11 mouse cellular contexts compared by ENCODE assay signal in the genomic region with DNA sequence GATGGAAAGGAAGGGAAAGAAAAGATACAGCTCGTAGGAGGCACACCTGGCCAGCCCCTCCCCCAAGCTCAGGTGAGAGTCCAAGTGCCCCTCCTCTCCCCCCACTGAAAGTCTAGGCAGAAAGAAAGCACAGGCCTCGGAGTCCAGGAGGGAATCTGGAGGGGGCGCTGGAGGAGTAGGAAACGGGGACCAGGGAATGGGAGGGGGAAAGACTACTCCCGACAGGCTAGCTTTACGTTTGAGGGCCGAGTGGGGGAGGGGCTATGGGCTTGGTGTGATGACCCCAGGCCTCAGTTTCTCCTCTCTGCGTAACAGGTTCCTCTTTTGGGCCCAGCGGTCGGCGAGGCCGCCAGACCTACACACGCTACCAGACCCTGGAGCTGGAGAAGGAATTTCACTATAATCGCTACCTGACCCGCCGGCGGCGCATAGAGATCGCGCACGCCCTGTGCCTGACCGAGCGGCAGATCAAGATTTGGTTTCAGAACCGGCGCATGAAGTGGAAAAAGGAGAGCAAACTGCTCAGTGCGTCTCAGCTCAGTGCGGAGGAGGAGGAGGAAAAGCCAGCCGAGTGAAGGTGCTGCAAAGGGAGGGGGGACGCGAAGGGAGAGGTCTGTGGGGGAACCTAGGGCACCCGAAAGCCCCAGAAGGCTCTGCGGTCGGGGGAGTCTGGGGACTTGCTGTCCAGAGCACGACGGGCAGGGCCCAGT. TPM values are rescaled to one million over a fixed set of nuclear protein-coding genes. Genes with fewer than 3 reads are reported as not detected.
DNase-seq lines count a peak whose midpoint lies in the region; ATAC-seq and TF ChIP-seq lines count a peak whose summit lies in the region.
"Had no signal": no experiment of that assay in that cellular context is flagged by ENCODE, and none has a peak within 500 bp of the region (broad histone marks: within the 10 kb centered on the region; RNA-seq: fewer than 3 reads in every experiment).

No protein-coding gene starts in this region.

- H3K27me3 ChIP-seq in E14TG2a.4 (ENCODE audit: insufficient read depth, low read length): peaks cover 100% of the 10 kb centered on the region
- H3K27me3 ChIP-seq in hindbrain, embryonic 15.5 days: peaks cover 62% of the 10 kb centered on the region
- peaks cover 100% of the 10 kb centered on the region for H3K27me3 ChIP-seq in limb, embryonic 13.5 days

- H3K27ac ChIP-seq in hindbrain, embryonic 15.5 days (replicated peaks): peak overlapping the region; percentile 73
- no peak overlapping the region for H3K27ac ChIP-seq in limb, embryonic 13.5 days

- no peaks in the 10 kb centered on the region for H3K36me3 ChIP-seq in E14TG2a.4 (ENCODE audit: insufficient read depth, low read length)
- no peaks in the 10 kb centered on the region for H3K36me3 ChIP-seq in hindbrain, embryonic 15.5 days
- no peaks in the 10 kb centered on the region for H3K36me3 ChIP-seq in limb, embryonic 13.5 days

- H3K4me1 ChIP-seq in E14TG2a.4 (replicated peaks; ENCODE audit: low read depth, low read length): peaks cover 67% of the 10 kb centered on the region
- H3K4me1 ChIP-seq in hindbrain, embryonic 15.5 days (replicated peaks): 0 out of 2 replicates have a peak, but pooled peaks cover 2% of the 10 kb centered on the region
- H3K4me1 ChIP-seq in limb, embryonic 13.5 days: peaks cover 19% of the 10 kb centered on the region

- H3K9me3 ChIP-seq in E14TG2a.4 (ENCODE audit: low read length): no peaks in the 10 kb centered on the region
- no peaks in the 10 kb centered on the region for H3K9me3 ChIP-seq in hindbrain, embryonic 15.5 days
- no peaks in the 10 kb centered on the region for H3K9me3 ChIP-seq in limb, embryonic 13.5 days

- TF ChIP-seq CTCF in E14TG2a.4 (conservative IDR thresholded peaks at IDR 0.05; ENCODE audit: low read length): no peak

- peak overlapping the region; percentile 44 for H3K9ac ChIP-seq in hindbrain, embryonic 15.5 days
- no peak overlapping the region for H3K9ac ChIP-seq in limb, embryonic 13.5 days

- 2% methylated on average over 34 of the region's 35 CpGs for WGBS in hindbrain, embryonic 15.5 days
- WGBS in limb, embryonic 13.5 days: 2% methylated on average over 35 of the region's 35 CpGs

- H3K4me2 ChIP-seq in hindbrain, embryonic 15.5 days: peak overlapping the region; percentile 59
- peak overlapping the region; percentile 34 for H3K4me2 ChIP-seq in limb, embryonic 13.5 days (replicated peaks)

- H3K4me3 ChIP-seq in E14TG2a.4 (replicated peaks; ENCODE audit: low read length): peak overlapping the region; percentile 62
- H3K4me3 ChIP-seq in hindbrain, embryonic 15.5 days: peak overlapping the region; percentile 47
- H3K4me3 ChIP-seq in limb, embryonic 13.5 days: peak overlapping the region; percentile 19

- peak; percentile 72 for DNase-seq in embryo, embryonic 11 days
- DNase-seq in embryo, embryonic 9.5 days (ENCODE audit: extremely low spot score): no peak
- DNase-seq in urinary bladder, postnatal 4 days (ENCODE audit: low spot score in 2 of 2): no peak
- DNase-seq in right cerebral cortex, postnatal 14 days: no peak
- DNase-seq in ovary, adult 18-20 months (ENCODE audit: low spot score): no peak
- DNase-seq: adrenal gland, postnatal 36 days; cerebellum, postnatal 36 days had no signal

- ATAC-seq in hindbrain, embryonic 15.5 days (ENCODE audit: low FRiP score, low read depth): no peak
- ATAC-seq in limb, embryonic 13.5 days (ENCODE audit: low FRiP score, low read depth): no peak
- ATAC-seq: inflammation-experienced regulatory T-cells, adult 6 months had no signal

RNA-seq across cellular contexts. Expression of a gene that starts 2.6 kb away (rescaled TPM):
- polyA plus RNA-seq in hindbrain, embryonic 15.5 days (2015; fragmentation: Nextera tagmentation; extraction: Ambion mirVana): 115 and 140 TPM in 2 replicates
- 0.97 and 1.5 TPM in 2 replicates for polyA plus RNA-seq in limb, embryonic 13.5 days (2015; fragmentation: Nextera tagmentation; extraction: Ambion mirVana)
- polyA plus RNA-seq: inflammation-experienced regulatory T-cells, adult 6 months had no signal

RNA-seq across cellular contexts. Expression of a gene that starts 8.2 kb away (rescaled TPM):
- polyA plus RNA-seq in hindbrain, embryonic 15.5 days (2015; fragmentation: Nextera tagmentation; extraction: Ambion mirVana): 52.1 and 66.7 TPM in 2 replicates
- polyA plus RNA-seq in limb, embryonic 13.5 days (2015; fragmentation: Nextera tagmentation; extraction: Ambion mirVana): 0.59 and 1.4 TPM in 2 replicates
- polyA plus RNA-seq: inflammation-experienced regulatory T-cells, adult 6 months had no signal

RNA-seq across cellular contexts. Expression of a gene that starts 14.1 kb away (rescaled TPM):
- 26.5 and 33.6 TPM in 2 replicates for polyA plus RNA-seq in hindbrain, embryonic 15.5 days (2015; fragmentation: Nextera tagmentation; extraction: Ambion mirVana)
- polyA plus RNA-seq in limb, embryonic 13.5 days (2015; fragmentation: Nextera tagmentation; extraction: Ambion mirVana): 2.0 and 2.2 TPM in 2 replicates
- polyA plus RNA-seq: inflammation-experienced regulatory T-cells, adult 6 months had no signal

RNA-seq across cellular contexts. Expression of a gene that starts 17.6 kb away (rescaled TPM):
- 3.5 and 3.8 TPM in 2 replicates for polyA plus RNA-seq in hindbrain, embryonic 15.5 days (2015; fragmentation: Nextera tagmentation; extraction: Ambion mirVana)
- polyA plus RNA-seq in limb, embryonic 13.5 days (2015; fragmentation: Nextera tagmentation; extraction: Ambion mirVana): 0.36 and 0.50 TPM in 2 replicates

RNA-seq across cellular contexts. Expression of a gene that starts 18.8 kb away (rescaled TPM):
- 18.2 and 26.1 TPM in 2 replicates for polyA plus RNA-seq in hindbrain, embryonic 15.5 days (2015; fragmentation: Nextera tagmentation; extraction: Ambion mirVana)
- polyA plus RNA-seq in limb, embryonic 13.5 days (2015; fragmentation: Nextera tagmentation; extraction: Ambion mirVana): 0.17 and 0.32 TPM in 2 replicates
- polyA plus RNA-seq: inflammation-experienced regulatory T-cells, adult 6 months had no signal

Comparison
In these comparisons a context has a peak if more than half of its experiments do, and no peak if none do; other contexts are left out.
1. RNA of a gene that starts 2.6 kb away (polyA plus RNA-seq): 115 to 140 TPM in hindbrain, embryonic 15.5 days; 0.97 to 1.5 TPM in limb, embryonic 13.5 days; every median in the first group is over 10 times any median in the second.
2. RNA of a gene that starts 8.2 kb away (polyA plus RNA-seq): 52.1 to 66.7 TPM in hindbrain, embryonic 15.5 days; 0.59 to 1.4 TPM in limb, embryonic 13.5 days; every median in the first group is over 10 times any median in the second.
3. Peak in every context shown above with its lines, with median percentiles within 50 percentile points of each other: H3K4me3 ChIP-seq.